Mouse (Mus musculus): Measurements from ENCODE around the gene Ice1. TPM values are rescaled to one million over a fixed set of nuclear protein-coding genes. Genes with fewer than 3 reads are reported as not detected.

Ice1 gene
- polyA plus RNA-seq, 1 experiment from 2014 or later = 22.8 TPM

- no peak overlapping the region for H3K27ac ChIP-seq
- no peak overlapping the region for H3K9ac ChIP-seq
- H3K36me3 ChIP-seq = no peaks in the 10 kb centered on the region
- 68% methylated on average over 5 of the region's 5 CpGs for WGBS
- H3K9me3 ChIP-seq = no peaks in the 10 kb centered on the region
- H3K4me1 ChIP-seq = no peaks in the 10 kb centered on the region
- H3K4me3 ChIP-seq = no peak overlapping the region
- no peak for ATAC-seq (ENCODE audit: insufficient number of reproducible peaks, insufficient read depth, low FRiP score, low TSS enrichment, low read depth)
- H3K4me2 ChIP-seq = no peak overlapping the region
- H3K27me3 ChIP-seq = no peaks in the 10 kb centered on the region
Observed at GRCm38 (mm10) chr13:70553456-70553855, 84.0 kb downstream of the Ice1 start.

GRCm38 (mm10) chr13:70547457-70547856, 90.0 kb downstream of the Ice1 start:
- Histone ChIP-seq H3K27me3 (no peaks in the 10 kb centered on the region), H3K4me3 (no peak overlapping the region), H3K9me3 (no peaks in the 10 kb centered on the region), H3K36me3 (no peaks in the 10 kb centered on the region), H3K9ac (no peak overlapping the region), H3K4me2 (no peak overlapping the region), H3K27ac (no peak overlapping the region), H3K4me1 (no peaks in the 10 kb centered on the region)
- 53% methylated on average over 3 of the region's 3 CpGs for WGBS
- ATAC-seq (ENCODE audit: insufficient number of reproducible peaks, insufficient read depth, low FRiP score, low TSS enrichment, low read depth) = no peak

DNA sequence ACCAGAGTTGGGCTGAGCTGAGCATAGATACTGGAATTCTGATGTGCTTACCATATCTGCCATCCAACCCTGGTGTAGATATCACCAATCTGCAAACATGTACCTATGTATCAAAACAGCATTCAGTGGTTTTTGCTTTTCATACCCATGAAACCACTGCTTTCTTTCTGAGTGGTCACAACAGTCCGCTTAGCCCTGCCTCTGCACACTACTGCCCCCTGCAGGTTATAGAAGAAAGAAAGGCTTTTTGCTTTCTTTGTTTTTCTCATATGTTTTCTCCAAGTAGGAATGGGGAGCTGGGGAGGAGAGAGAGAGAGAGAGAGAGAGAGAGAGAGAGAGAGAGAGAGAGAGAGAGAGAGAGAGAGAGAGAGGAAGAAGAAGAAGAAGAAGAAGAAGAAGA, 92.2 kb downstream of the Ice1 start:
- WGBS = 0% methylated on average over 1 of the region's 1 CpGs
- Histone ChIP-seq H3K4me1 (no peaks in the 10 kb centered on the region), H3K9ac (no peak overlapping the region), H3K36me3 (no peaks in the 10 kb centered on the region), H3K9me3 (no peaks in the 10 kb centered on the region), H3K4me3 (no peak overlapping the region), H3K27ac (no peak overlapping the region), H3K4me2 (no peak overlapping the region), H3K27me3 (no peaks in the 10 kb centered on the region)
- ATAC-seq (ENCODE audit: insufficient number of reproducible peaks, insufficient read depth, low FRiP score, low TSS enrichment, low read depth) = no peak

GRCm38 (mm10) chr13:70539842-70540241, 97.6 kb downstream of the Ice1 start:
- Histone ChIP-seq H3K4me1 (no peaks in the 10 kb centered on the region), H3K4me2 (no peak overlapping the region), H3K9ac (no peak overlapping the region), H3K4me3 (no peak overlapping the region), H3K36me3 (no peaks in the 10 kb centered on the region), H3K9me3 (no peaks in the 10 kb centered on the region), H3K27ac (no peak overlapping the region), H3K27me3 (no peaks in the 10 kb centered on the region)
- no peak for ATAC-seq (ENCODE audit: insufficient number of reproducible peaks, insufficient read depth, low FRiP score, low TSS enrichment, low read depth)
- WGBS = 66% methylated on average over 1 of the region's 1 CpGs

GRCm38 (mm10) chr13:70533412-70533811, 104.0 kb downstream of the Ice1 start:
- H3K9ac ChIP-seq = no peak overlapping the region
- H3K36me3 ChIP-seq = no peaks in the 10 kb centered on the region
- no peaks in the 10 kb centered on the region for H3K27me3 ChIP-seq
- 91% methylated on average over 5 of the region's 5 CpGs for WGBS
- H3K4me2 ChIP-seq = no peak overlapping the region
- no peak overlapping the region for H3K4me3 ChIP-seq
- H3K9me3 ChIP-seq = no peaks in the 10 kb centered on the region
- no peaks in the 10 kb centered on the region for H3K4me1 ChIP-seq
- no peak overlapping the region for H3K27ac ChIP-seq
- no peak for ATAC-seq (ENCODE audit: insufficient number of reproducible peaks, insufficient read depth, low FRiP score, low TSS enrichment, low read depth)

- H3K4me1 ChIP-seq = no peaks in the 10 kb centered on the region
- H3K9ac ChIP-seq = no peak overlapping the region
- ATAC-seq (ENCODE audit: insufficient number of reproducible peaks, insufficient read depth, low FRiP score, low TSS enrichment, low read depth) = no peak
- 82% methylated on average over 10 of the region's 10 CpGs for WGBS
- no peaks in the 10 kb centered on the region for H3K27me3 ChIP-seq
- no peak overlapping the region for H3K27ac ChIP-seq
- H3K9me3 ChIP-seq = no peaks in the 10 kb centered on the region
- no peaks in the 10 kb centered on the region for H3K36me3 ChIP-seq
- no peak overlapping the region for H3K4me3 ChIP-seq
- no peak overlapping the region for H3K4me2 ChIP-seq
Observed at GRCm38 (mm10) chr13:70532719-70533118, 104.7 kb downstream of the Ice1 start.

DNA sequence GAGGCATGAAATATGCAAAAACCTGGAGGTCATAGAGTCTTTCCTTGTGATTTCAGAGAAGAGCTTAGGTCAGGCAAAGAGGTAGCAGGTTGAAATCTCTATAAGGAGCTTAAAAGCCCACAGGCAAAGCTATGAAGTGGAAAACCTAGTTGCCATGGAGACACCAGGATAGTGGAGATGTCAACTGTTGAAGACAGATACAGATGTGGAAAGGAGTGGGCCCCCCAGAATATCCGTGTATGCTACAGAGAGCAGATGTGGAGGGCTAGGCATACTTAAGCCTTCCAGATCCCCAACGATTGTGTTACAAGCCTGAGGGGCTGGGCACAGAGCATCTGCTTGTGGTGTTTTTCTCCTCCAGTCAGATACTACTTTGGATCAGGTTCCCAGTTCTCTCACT, 119.8 kb downstream of the Ice1 start:
- H3K4me1 ChIP-seq = no peaks in the 10 kb centered on the region
- ATAC-seq (ENCODE audit: insufficient number of reproducible peaks, insufficient read depth, low FRiP score, low TSS enrichment, low read depth) = no peak
- H3K9ac ChIP-seq = no peak overlapping the region
- H3K36me3 ChIP-seq = no peaks in the 10 kb centered on the region
- no peak overlapping the region for H3K27ac ChIP-seq
- H3K4me2 ChIP-seq = no peak overlapping the region
- H3K27me3 ChIP-seq = no peaks in the 10 kb centered on the region
- WGBS = 30% methylated on average over 2 of the region's 2 CpGs
- no peaks in the 10 kb centered on the region for H3K9me3 ChIP-seq
- H3K4me3 ChIP-seq = no peak overlapping the region

- H3K27me3 ChIP-seq = no peaks in the 10 kb centered on the region
- no peak for ATAC-seq (ENCODE audit: insufficient number of reproducible peaks, insufficient read depth, low FRiP score, low TSS enrichment, low read depth)
- no peaks in the 10 kb centered on the region for H3K36me3 ChIP-seq
- H3K9ac ChIP-seq = no peak overlapping the region
- H3K9me3 ChIP-seq = no peaks in the 10 kb centered on the region
- no peak overlapping the region for H3K27ac ChIP-seq
- 50% methylated on average over 2 of the region's 2 CpGs for WGBS
- H3K4me1 ChIP-seq = no peaks in the 10 kb centered on the region
- no peak overlapping the region for H3K4me2 ChIP-seq
- no peak overlapping the region for H3K4me3 ChIP-seq
Observed at GRCm38 (mm10) chr13:70515004-70515403, 122.4 kb downstream of the Ice1 start.

DNA sequence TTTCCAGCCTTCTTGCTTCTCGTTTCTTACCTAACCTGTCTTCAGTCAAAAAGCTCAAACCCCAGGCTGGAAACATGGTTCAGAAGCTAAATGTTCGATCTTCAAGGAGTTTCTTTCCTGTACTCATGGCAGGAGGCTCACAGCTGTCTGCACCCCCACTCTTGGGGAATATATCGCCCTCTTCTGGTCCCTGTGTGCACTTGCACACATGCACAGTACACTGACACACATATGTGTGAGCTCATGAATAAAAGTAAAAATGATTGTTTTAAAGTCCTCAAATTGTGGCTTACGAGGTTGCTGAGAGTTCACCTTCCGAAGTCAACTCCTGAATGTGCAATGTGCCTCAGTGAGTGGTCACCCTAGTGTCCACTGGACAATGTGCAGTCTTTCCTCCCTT, 127.2 kb downstream of the Ice1 start:
- Histone ChIP-seq H3K9me3 (no peaks in the 10 kb centered on the region), H3K4me3 (no peak overlapping the region), H3K36me3 (no peaks in the 10 kb centered on the region), H3K27me3 (no peaks in the 10 kb centered on the region), H3K4me1 (no peaks in the 10 kb centered on the region), H3K4me2 (no peak overlapping the region), H3K9ac (no peak overlapping the region), H3K27ac (no peak overlapping the region)
- 73% methylated on average over 5 of the region's 5 CpGs for WGBS
- ATAC-seq (ENCODE audit: insufficient number of reproducible peaks, insufficient read depth, low FRiP score, low TSS enrichment, low read depth) = no peak

DNA sequence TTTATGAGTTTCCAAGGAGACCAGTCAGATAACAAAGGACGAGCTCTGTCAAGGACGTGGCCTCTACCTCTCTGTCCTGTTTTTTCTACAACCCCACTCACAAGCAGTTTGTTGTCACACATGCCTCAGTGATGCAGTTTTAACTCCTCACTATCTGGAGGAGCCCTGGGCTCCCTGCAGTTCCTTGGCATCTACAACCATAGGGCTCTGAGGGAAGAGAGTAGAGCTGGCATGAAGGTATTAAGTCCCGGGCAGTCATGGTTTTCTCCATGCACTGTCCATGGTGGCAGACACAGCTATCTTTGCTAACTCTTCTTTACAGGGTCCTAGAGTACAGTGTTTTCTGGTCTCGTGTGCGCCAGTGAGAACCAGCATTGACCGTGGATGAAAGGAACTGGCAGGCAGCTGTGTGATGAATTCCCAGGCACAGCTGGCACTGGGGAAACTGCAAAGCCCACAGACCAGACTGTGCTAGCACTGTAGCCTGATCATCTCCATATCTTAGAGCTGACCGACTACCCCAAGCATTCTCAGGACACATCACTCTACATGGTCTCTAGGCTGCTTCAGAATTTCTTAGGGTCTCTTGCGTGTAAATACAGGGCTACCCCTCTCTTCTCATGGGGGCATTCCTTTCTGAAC, 127.9 kb downstream of the Ice1 start:
- Histone ChIP-seq H3K4me1 (no peaks in the 10 kb centered on the region), H3K9me3 (no peaks in the 10 kb centered on the region), H3K36me3 (no peaks in the 10 kb centered on the region), H3K27ac (no peak overlapping the region), H3K4me3 (no peak overlapping the region), H3K4me2 (no peak overlapping the region), H3K9ac (no peak overlapping the region), H3K27me3 (no peaks in the 10 kb centered on the region)
- WGBS = 73% methylated on average over 8 of the region's 8 CpGs
- ATAC-seq (ENCODE audit: insufficient number of reproducible peaks, insufficient read depth, low FRiP score, low TSS enrichment, low read depth) = no peak

DNA sequence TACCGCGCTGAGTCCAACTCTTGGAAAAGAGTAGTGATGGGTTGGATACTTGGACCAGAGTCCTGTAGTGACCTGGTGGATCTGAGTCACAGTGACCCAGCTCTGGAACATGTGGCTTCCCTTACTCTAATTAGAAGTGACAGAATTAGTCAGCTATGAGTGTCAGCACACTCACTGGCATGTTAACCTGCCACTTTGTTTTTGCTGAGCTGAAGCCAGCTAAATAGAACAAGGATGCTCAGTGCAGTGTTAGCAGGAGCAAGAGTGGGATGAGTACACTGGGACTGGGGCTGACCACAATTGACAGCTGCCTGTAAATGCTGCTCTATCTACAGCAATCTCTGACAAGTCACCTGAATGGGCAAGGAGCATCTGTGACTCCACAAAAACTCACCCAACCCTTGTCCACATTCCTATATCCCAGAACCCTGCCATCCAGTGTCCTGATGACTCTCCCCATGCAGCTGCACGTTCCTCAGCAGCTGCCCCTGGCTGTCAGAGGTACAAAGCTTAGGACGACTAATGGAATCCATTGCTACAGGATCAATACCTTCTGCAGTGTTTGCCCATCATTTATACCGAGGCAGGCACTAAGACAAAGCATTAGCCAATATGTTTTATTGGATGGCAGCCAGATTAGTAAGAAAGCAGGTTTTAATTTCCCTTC, 128.6 kb downstream of the Ice1 start:
- WGBS = 66% methylated on average over 5 of the region's 5 CpGs
- Histone ChIP-seq H3K9ac (no peak overlapping the region), H3K36me3 (no peaks in the 10 kb centered on the region), H3K4me2 (no peak overlapping the region), H3K4me3 (no peak overlapping the region), H3K27me3 (no peaks in the 10 kb centered on the region), H3K27ac (no peak overlapping the region), H3K9me3 (no peaks in the 10 kb centered on the region), H3K4me1 (no peaks in the 10 kb centered on the region)
- ATAC-seq (ENCODE audit: insufficient number of reproducible peaks, insufficient read depth, low FRiP score, low TSS enrichment, low read depth) = no peak
